Mouse (Mus musculus) urinary bladder, adult 2 months (tissue): ENCODE results near the gene Gnb1. TPM values are rescaled to one million over a fixed set of nuclear protein-coding genes. Genes with fewer than 3 reads are reported as not detected.
"Not testable (repeated sequence)": the region's sequence is repeated elsewhere in the genome, so short reads cannot be mapped to it uniquely, and the experiment has no call there.

Experiments used
- DNase-seq: peaks from one replicate; pipeline ENCODE4 v3.0.0; 2022; ENCODE audit warnings: low spot score
- polyA plus RNA-seq: library from polyadenylated mRNA; depleted of rRNA; stranded (reverse); fragments of >200 nt; gene quantifications from 2 replicates; pipeline ENCODE4 v1.2.3, GENCODE M21; 2012; rRNA removed

Gene Gnb1
- polyA plus RNA-seq = 328 and 338 TPM in 2 replicates

DNA sequence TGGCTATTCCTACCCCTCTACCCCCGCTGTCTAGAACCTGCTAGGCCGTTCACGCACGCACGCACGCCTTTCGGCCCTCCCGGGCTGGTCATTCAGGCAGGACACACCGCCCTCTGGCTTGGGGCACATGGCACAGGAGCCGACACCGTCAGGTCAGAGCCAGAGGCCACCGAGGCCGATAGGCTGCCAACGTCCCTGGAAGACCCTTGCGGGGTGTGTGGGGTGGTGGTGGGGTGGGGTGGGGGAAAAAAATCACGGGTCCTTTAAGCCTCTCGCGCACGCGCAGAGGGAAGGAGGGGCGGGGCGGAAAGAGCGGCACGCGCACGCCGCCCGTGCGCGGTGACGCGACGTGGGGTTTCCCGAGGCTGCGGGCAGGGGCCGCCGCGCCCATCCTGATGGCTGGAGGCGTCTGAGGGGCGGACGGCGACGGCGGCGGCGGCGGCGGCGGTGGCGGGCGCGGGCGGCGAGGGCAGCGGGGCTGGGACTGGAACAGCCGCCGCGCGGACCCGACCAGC lies at the start of gene Gnb1:
Gene Gnb1 (plus strand): TSS at position 372 of the 515 bp plus-strand sequence.
- peak; percentile 91 for DNase-seq

- DNase-seq = no peak
These were observed 48.4 kb upstream of the Gnb1 start for GRCm38 (mm10) chr4:155442808-155443207.

DNA sequence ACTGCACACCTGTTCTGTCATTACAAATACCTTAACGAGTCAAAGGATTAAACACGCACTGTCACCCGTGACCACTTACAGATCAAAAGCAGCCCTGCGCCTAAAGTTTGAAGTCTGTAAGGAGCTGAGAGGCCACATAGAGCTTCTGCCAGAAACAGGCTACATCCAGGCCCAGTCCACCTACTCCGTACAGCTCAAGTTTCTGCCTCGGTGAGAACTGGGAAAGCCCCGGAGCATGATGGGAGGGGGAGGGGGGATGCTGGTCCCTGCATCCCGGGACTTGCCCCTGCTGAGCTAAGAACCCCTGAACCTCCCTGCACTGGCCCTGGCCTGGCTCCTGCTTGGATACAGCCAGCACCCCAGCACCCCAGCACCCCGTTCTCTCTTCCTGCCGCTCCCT lies 39.6 kb upstream of the Gnb1 start:
- DNase-seq = no peak

DNA sequence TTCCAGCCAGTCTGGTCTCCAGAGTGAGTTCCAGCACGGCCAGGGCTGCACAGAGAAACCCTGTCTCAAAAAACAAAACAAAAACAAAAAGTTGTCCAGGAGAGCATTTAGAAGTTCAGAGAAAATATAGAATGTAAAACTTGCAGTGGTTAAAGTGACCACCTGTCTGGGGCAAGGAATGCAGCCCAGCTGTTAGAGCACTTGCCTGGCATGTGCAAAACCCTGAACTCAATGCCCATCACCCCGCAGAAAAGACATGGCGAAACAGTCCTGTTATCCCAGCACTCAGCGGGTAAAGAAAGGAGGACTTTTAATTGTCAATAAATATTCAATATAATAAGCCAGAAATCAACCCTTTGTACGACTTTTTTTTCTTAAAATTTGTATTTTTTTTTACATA lies 32.6 kb upstream of the Gnb1 start:
- DNase-seq = no peak

- DNase-seq = no peak
These were observed 28.1 kb upstream of the Gnb1 start for GRCm38 (mm10) chr4:155463050-155463449.

DNA sequence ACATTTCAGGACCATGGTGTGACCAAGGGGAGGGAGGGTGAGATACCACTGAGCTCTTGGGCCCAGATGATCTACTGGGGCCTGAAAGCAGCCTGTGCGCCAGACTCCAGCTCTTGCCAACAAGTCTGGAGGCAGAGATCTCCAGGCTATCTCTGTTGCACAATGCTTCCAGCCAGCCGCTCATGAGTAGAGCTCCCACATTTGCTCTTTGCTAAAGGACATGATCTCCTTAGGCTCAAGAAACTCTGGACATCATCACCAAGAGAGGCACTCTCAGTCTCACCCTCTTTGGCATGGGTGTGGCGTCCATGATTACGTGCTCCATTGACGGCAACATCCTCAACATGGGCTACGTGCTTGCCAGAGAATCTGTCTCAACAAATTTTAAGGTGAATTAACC lies 27.6 kb upstream of the Gnb1 start:
- no peak for DNase-seq

- no peak for DNase-seq
These were observed 27.1 kb upstream of the Gnb1 start for GRCm38 (mm10) chr4:155464061-155464460.

- DNase-seq = no peak
These were observed 25.6 kb upstream of the Gnb1 start for GRCm38 (mm10) chr4:155465607-155466006.

DNA sequence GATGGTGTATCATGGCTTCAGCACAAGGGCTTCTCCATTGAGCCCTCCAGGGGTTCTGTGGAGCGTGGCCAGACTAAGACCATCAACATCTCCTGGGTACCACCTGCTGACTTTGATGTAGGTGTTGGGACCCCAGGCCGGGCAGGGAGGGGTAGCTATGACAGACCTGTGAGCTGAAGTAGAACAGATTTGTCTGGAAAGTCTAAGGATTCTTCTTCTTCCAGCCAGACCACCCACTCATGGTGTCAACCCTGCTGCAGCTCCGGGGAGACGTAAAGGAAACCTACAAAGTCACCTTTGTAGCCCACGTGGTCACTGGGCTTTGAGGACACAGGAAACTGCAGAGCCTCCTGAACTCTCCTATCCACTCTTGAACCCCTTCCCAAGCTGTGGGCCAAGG lies 25.1 kb upstream of the Gnb1 start:
- DNase-seq = no peak

- DNase-seq = no peak
These were observed 23.7 kb upstream of the Gnb1 start for GRCm38 (mm10) chr4:155467237-155468010.

- no peak for DNase-seq
These were observed 22.2 kb upstream of the Gnb1 start, which contains the start of gene Tmem52 for GRCm38 (mm10) chr4:155468952-155469351. TSS of gene Tmem52 (plus strand) at chr4:155469114.

DNA sequence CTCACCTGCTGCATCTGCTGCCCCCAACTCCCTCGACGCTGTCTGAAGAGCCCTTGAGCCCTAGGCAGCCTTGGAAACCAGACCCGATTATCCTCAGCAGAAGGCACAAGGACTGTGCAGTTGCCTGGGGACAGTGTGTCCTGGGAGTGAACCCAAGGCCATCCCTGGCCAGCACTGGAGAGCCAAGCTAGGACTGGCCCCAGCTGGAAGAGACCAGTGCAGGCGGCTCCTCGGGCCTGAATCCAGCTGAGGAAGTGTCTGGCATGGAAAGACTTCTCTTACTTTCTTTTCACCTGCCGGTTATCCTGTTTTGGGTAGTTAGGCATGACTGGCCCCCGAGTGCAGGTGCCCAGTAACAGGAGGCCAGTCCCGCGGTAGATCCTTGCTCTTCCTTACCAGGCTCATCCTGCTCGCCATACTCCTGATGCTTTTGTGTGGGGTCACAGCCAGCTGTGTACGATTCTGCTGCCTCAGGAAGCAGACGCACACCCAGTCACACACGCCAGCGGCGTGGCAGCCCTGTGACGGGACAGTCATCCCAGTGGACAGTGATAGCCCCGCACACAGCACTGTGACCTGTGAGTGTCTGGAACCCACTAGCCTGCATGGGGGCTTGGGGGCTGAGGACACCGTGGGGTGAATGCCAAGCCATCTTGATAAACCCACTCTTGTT lies 21.4 kb upstream of the Gnb1 start:
- DNase-seq = no peak

DNA sequence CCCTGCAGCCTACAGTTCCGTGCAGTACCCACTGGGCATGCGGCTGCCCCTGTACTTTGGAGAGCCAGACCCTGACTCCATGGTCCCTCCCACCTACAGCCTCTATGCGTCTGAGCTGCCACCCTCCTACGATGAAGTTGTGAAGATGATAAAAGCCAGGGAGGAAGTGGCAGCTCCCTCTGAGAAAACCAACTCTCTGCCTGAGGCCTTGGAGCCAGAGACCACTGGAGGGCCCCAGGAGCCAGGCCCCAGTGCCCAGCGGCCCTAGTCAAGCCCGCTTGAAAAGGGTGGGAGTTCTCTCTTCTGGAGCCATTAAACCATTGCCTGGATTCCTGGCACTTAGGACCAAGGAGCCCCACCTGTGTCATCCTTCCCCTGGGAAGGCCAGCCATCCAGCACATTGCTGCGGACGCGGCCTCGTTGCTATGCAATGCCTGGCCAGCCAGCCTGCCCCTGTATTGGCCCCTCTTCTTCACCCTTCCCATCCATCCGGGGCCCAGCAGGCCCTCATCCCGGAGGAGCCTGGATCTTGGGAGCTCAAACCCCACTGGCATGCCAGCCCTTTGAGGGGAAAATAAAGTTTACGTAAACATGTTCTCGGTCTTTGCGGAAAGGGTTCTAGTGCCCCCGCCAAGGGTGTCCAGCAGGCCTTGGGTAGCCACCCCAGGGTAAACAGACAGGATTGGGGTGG lies 20.8 kb upstream of the Gnb1 start:
- DNase-seq = no peak

- DNase-seq = no peak
These were observed 20.2 kb upstream of the Gnb1 start for GRCm38 (mm10) chr4:155470997-155471396.

DNA sequence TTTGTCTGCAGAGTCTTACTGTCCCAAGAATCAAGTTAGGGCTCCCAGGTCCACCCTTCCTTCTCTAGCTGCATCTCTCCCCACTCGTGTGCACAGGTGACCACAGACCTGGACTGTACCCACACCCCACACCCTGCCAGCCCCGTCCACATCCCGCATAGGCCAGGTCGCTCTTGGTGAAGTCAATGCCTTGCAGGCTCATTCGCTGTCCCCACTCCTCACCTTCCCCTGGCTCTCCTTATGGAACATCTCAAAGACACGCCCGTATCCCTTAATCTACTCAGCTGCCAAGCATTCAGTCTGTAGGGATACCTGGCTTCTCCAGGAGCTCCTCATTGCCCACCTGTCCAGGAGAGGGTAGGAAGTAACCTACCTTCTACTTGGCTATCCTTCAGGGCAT lies 19.8 kb upstream of the Gnb1 start:
- no peak for DNase-seq

DNA sequence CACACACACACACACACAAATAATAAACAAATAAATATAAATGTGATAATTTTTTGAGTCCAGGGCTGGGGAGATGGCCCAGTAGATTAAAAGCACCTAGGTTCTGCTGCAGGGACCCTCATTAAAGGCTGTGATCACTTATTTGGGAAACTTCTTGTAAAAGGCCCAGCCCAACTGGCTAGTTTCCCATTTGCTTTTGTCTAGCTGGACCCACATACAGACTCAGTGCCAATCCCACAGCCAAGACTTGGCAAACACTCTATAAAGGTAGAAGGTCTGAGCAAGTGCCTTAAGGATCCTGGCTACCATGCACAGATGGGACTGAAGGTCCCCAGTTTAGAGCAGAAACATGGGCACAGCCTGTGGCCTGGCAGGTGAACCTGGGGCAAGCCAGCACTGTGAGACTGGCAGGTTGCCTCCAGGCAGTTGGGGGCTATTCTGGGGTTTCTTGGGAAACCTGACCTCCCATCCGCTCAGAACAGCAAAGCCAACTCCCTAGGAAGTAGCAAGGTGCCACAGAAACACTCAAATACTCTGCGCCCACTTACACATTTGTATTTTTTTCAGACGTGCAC lies 18.4 kb upstream of the Gnb1 start:
- no peak for DNase-seq

DNA sequence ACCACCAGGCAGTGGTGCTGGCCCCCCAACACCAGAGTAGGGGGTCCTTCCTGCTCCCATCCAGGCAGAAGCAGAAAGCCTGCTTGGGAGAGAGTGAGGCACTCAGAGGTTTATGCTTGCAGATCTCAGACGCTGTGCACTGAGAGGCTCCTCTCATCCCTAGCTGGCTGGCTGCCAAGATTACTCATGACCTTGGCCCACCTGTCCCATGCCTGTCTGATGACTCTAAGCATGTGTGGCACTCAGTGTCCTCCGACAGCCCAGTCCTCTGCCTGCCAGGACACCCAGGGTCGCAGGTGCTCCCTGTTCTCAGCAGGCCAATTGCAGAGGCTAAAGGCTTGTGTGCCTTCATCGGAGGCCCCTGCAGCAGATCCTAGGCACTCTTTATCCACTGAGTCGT lies 17.8 kb upstream of the Gnb1 start:
- no peak for DNase-seq

DNA sequence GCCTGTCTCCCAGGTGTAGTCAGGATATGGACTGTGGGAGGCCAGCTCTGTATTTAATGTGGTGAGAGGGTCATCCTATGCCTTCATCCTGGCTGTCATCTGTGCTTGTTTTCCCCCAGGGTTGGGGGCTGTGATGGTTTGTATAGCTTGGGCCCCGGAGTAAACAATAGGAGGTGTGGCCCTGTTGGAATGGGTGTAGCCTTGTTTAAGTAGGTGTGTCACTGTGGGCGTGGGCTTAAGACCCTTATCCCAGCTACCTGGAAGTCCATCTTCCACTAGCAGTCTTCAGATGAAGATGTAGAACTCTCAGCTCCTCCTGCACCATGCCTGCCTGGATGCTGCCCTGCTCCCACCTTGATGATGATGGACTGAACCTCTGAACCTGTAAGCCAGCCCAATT lies 17.4 kb upstream of the Gnb1 start:
- not testable (repeated sequence) for DNase-seq

DNA sequence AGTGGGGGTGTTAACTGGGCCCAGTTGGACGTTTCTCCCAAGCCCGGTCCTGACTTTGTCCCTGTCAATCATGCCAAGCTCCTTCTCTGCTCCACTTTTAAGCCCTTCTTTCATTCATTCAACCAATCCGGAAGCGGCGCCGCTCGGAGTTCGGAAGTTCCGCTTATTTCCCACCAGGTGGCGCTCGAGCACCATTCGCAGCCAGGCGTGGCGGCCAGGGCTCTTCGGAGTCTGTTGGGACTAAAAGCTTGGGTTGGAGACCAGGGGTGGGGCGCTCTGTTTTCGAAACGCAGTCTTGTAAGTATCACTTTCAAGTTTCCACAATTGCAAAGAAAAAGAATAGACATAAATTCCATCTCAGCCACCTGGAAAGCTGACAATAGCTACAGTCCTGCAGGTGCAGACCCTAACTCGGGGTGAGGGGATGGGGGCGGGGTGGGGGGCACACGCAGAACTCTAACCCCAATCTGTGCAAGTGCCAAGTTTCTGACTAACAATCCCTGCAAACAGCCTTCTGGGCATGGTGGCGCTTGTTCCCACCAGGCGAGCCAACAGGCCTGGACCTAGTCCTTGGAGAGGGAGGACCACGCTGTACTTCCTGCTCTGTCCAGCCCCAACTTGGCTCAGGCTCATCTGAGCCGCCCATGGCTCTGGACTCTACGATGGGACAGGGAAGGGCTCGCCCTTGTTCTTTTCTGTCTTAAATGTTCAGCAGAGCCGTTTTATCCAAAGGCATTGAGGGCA lies 9.6 kb upstream of the Gnb1 start:
- peak; percentile 76 for DNase-seq

- no peak for DNase-seq
These were observed 9.1 kb upstream of the Gnb1 start for GRCm38 (mm10) chr4:155482125-155482480.

DNA sequence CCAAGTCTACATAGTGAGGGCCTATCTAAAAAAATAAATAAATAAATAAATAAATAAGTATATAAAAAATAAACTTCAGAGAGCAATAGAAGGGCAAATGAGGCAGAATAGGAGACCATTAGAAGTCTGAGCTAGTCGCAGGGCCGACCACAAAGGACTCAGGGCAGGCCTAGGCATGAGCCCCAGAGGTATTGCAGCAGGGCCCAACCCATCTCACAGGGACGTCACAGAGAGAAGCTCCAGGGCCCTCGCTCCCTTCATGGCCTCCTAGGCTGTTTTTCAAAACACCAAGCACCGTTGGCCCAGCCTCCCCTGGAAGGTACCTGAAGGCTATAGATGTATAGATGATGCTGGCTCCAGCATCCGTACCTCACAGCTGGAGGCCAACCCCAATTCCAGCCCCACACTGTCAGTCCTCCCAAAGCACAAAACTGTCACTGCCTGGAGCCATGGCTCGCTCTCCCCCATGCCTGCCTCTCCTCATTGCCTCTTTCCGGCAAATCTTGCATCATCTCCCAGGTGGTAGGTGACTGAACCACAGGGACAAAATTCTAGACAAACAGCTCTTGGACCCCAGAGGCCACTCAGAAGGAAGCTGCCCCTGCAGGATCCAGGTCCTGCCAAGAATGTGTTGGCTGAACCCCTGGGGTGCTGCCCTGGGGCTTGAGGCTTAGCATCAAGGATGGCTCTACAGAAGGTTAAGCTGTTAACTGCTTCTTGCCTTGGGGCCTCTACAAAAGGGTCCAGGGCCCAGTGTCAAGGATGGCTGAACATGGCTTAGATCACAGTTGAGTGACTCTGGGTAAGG lies 8.2 kb upstream of the Gnb1 start:
- no peak for DNase-seq
